Mouse (Mus musculus) liver, postnatal 0 days (tissue): ENCODE results near the gene Adamts8.

ENCODE experiments used
- CTCF ChIP-seq: sonication (generic); IDR thresholded peaks from 2 replicates; pipeline ENCODE4 v1.5.1; 2016; ENCODE audit warnings: antibody characterized with exemption, low read depth
- EP300 ChIP-seq: IDR thresholded peaks from 2 replicates; pipeline ENCODE4 v1.6.1; 2016; ENCODE audit warnings: antibody characterized with exemption, low read depth, mild to moderate bottlenecking

DNA sequence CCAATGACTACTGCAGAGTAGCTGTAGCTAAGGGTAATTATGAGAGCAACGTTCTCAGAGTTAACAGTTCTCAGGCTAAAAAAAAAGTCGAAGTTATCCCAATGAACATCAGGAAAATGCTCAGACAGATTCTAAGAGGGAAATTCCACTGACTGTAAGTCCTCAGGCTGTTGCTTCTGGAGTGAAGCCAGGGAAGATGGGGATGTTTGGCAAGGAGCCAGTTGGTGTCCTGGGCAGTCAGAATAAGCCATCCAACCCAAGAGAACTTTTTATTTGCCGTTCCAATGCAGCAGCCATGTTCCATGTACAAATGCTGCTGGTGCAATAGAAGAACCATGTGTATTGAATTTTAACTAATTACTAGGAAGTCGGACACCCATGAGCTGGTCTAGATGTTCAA lies 8.2 kb downstream of the Adamts8 start:
- no peak for TF ChIP-seq CTCF
- no peak for TF ChIP-seq EP300
